Mouse (Mus musculus) small intestine, adult 2 months (tissue): ENCODE results near the gene Atxn10.

Experiments
- CTCF ChIP-seq: fragments of 200-500 bp; IDR thresholded peaks from 2 replicates; pipeline ENCODE4 v1.5.1; 2012; ENCODE audit warnings: low read depth, mild to moderate bottlenecking, control low read depth, inconsistent platforms, low read length, moderate library complexity, mixed read lengths; ENCODE audit not compliant: insufficient replicate concordance, insufficient read length; ENCODE audit errors: extremely low read depth
- POLR2A ChIP-seq: fragments of 200-500 bp; IDR thresholded peaks from 2 replicates; pipeline ENCODE4 v1.6.1; 2012; ENCODE audit warnings: low read depth, mild to moderate bottlenecking, control low read depth, inconsistent platforms, low read length, moderate library complexity

DNA sequence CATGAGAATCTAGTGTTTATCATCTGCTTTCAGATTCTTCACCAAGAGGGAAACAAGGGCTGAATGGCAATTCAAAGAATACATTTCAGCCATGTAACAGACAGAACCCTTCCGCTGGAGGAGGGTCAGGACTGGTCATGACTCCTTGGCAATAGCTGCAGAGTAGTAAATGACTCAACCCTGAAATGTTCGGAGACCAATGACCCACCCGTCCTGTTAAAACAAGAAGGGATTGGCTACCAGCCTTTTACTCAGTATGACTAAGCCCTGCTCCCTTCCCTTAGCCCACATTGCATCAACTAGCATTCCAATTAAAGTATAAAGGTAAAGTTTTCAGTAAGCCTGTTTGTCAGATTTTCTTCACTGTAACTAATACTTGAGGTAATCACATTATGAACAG lies 88.2 kb downstream of the Atxn10 start:
- TF ChIP-seq CTCF (no peak), POLR2A (no peak)
